Mouse (Mus musculus) liver, embryonic 12.5 days (tissue): ENCODE results near the gene Pcolce. TPM values are rescaled to one million over a fixed set of nuclear protein-coding genes. Genes with fewer than 3 reads are reported as not detected.

Source experiments
- ATAC-seq: fragments of 200-750 bp; cut with Nextera tagmentation; 2 replicates; pipeline ENCODE4 v1.8.0; 2017; ENCODE audit warnings: moderate number of reproducible peaks, mild to moderate bottlenecking, moderate library complexity
- H3K27ac ChIP-seq: fragments of 300-500 bp; sonication (generic); 2 replicates; pipeline ENCODE4 v1.5.1; 2016; ENCODE audit warnings: mild to moderate bottlenecking
- H3K27me3 ChIP-seq: fragments of 300-500 bp; sonication (generic); replicated peaks from 2 replicates; pipeline ENCODE4 v1.6.1; 2016; ENCODE audit warnings: mild to moderate bottlenecking, moderate library complexity
- H3K36me3 ChIP-seq: fragments of 300-500 bp; sonication (generic); 2 replicates; pipeline ENCODE4 v1.6.1; 2016; ENCODE audit warnings: mild to moderate bottlenecking, moderate library complexity
- H3K4me1 ChIP-seq: fragments of 300-500 bp; sonication (generic); 2 replicates; pipeline ENCODE4 v1.6.1; 2016
- H3K4me2 ChIP-seq: fragments of 300-500 bp; sonication (generic); 2 replicates; pipeline ENCODE4 v1.6.1; 2016; ENCODE audit warnings: mild to moderate bottlenecking, moderate library complexity
- H3K4me3 ChIP-seq: fragments of 300-500 bp; sonication (generic); 2 replicates; pipeline ENCODE4 v1.5.1; 2016; ENCODE audit warnings: mild to moderate bottlenecking, moderate library complexity
- H3K9ac ChIP-seq: fragments of 300-500 bp; sonication (generic); 2 replicates; pipeline ENCODE4 v1.6.1; 2016; ENCODE audit warnings: mild to moderate bottlenecking, moderate library complexity
- H3K9me3 ChIP-seq: fragments of 300-500 bp; sonication (generic); replicated peaks from 2 replicates; pipeline ENCODE4 v1.6.1; 2016; ENCODE audit warnings: mild to moderate bottlenecking, moderate library complexity
- WGBS: fragments of 180-500 bp; shearing (Covaris S2); methylation state at CpG from one replicate; pipeline ENCODE4 v1.1.7; 2016; ENCODE audit not compliant: insufficient replicate concordance; 5-methylcytosine and 5-hydroxymethylcytosine counted together
- polyA plus RNA-seq: library from polyadenylated mRNA; unstranded; fragments of >200 nt; fragmentation: Nextera tagmentation; extraction: Ambion mirVana; gene quantifications from 2 replicates; pipeline ENCODE4 v1.2.1, GENCODE M21; 2016

Pcolce gene
- polyA plus RNA-seq, 1 experiment from 2014 or later, result 22.1 TPM

- ATAC-seq, result 0 out of 2 replicates have a peak, but pooled peaks have one; percentile 13
- Histone ChIP-seq H3K36me3 (no peaks in the 10 kb centered on the region), H3K27ac (no peak overlapping the region), H3K4me2 (no peak overlapping the region), H3K9ac (no peak overlapping the region), H3K4me1 (peaks cover 4% of the 10 kb centered on the region), H3K27me3 (peaks cover 54% of the 10 kb centered on the region), H3K4me3 (no peak overlapping the region), H3K9me3 (no peaks in the 10 kb centered on the region)
- 71% methylated on average over 10 of the region's 10 CpGs for WGBS
Observed at GRCm38 (mm10) chr5:137562965-137563364, 50.6 kb downstream of the Pcolce start.

GRCm38 (mm10) chr5:137561556-137561955 lies 52.0 kb downstream of the Pcolce start:
- Histone ChIP-seq H3K4me2 (no peak overlapping the region), H3K4me3 (no peak overlapping the region), H3K36me3 (no peaks in the 10 kb centered on the region), H3K27ac (no peak overlapping the region), H3K9ac (no peak overlapping the region), H3K4me1 (no peaks in the 10 kb centered on the region), H3K27me3 (peaks cover 43% of the 10 kb centered on the region), H3K9me3 (no peaks in the 10 kb centered on the region)
- WGBS, result 51% methylated on average over 6 of the region's 6 CpGs
- no peak for ATAC-seq

Other genes starting within 250 kb of the Pcolce start
- 0.29 and 0.31 TPM in 2 replicates for gene Zan, start 136.7 kb downstream of the Pcolce start, polyA plus RNA-seq
- 48.4 and 55.3 TPM in 2 replicates for gene Pop7, start 111.3 kb downstream of the Pcolce start, polyA plus RNA-seq
- 5.6 and 6.0 TPM in 2 replicates for gene Gigyf1, start 95.2 kb downstream of the Pcolce start, polyA plus RNA-seq
- 1.7 and 2.3 TPM in 2 replicates for gene Epo, start 80.5 kb downstream of the Pcolce start, polyA plus RNA-seq
- gene Gnb2, start 80.3 kb downstream of the Pcolce start, polyA plus RNA-seq, result 215 and 221 TPM in 2 replicates
- not detected in 2 replicates for gene Actl6b, start 60.3 kb downstream of the Pcolce start, polyA plus RNA-seq
- gene Tfr2, start 43.9 kb downstream of the Pcolce start, polyA plus RNA-seq, result 51.0 and 53.9 TPM in 2 replicates
- gene Mospd3, start 12.7 kb downstream of the Pcolce start, polyA plus RNA-seq, result 45.5 and 48.4 TPM in 2 replicates
- 0.10 TPM in 1 of 2 replicates, not detected in the other for gene Fbxo24, start 15.2 kb upstream of the Pcolce start, polyA plus RNA-seq
- 33.4 and 36.0 TPM in 2 replicates for gene Lrch4, start 15.3 kb upstream of the Pcolce start, polyA plus RNA-seq
- 7.8 and 9.0 TPM in 2 replicates for gene Gm20605, start 15.4 kb upstream of the Pcolce start, polyA plus RNA-seq
- 6.0 and 6.5 TPM in 2 replicates for gene Sap25, start 27.6 kb upstream of the Pcolce start, polyA plus RNA-seq
- 0.05 and 0.07 TPM in 2 replicates for gene Irs3, start 31.9 kb upstream of the Pcolce start, polyA plus RNA-seq
- gene Agfg2, start 70.9 kb upstream of the Pcolce start, polyA plus RNA-seq, result 44.3 and 47.2 TPM in 2 replicates
- gene Nyap1, start 127.8 kb upstream of the Pcolce start, polyA plus RNA-seq, result 0.33 and 0.38 TPM in 2 replicates
- 96.0 and 99.2 TPM in 2 replicates for gene Tsc22d4, start 131.9 kb upstream of the Pcolce start, polyA plus RNA-seq
- 38.6 and 39.2 TPM in 2 replicates for gene Ppp1r35, start 165.1 kb upstream of the Pcolce start, polyA plus RNA-seq
- gene Mepce, start 173.9 kb upstream of the Pcolce start, polyA plus RNA-seq, result 9.0 and 9.2 TPM in 2 replicates
- gene Zcwpw1, start 174.0 kb upstream of the Pcolce start, polyA plus RNA-seq, result 6.9 and 7.5 TPM in 2 replicates
- 1.0 and 1.4 TPM in 2 replicates for gene Pilra, start 222.5 kb upstream of the Pcolce start, polyA plus RNA-seq
- gene Pilrb1, start 244.3 kb upstream of the Pcolce start, polyA plus RNA-seq, result 1.3 and 1.7 TPM in 2 replicates